Mouse (Mus musculus) CD4-positive naive resting alpha-beta T cell, adult 76 days (primary cell): Measurements from ENCODE around the gene Gpd2. TPM values are rescaled to one million over a fixed set of nuclear protein-coding genes. Genes with fewer than 3 reads are reported as not detected.

Experiments
- total RNA-seq: library from RNA; stranded (reverse); gene quantifications from one replicate; pipeline ENCODE4 v1.2.4, GENCODE M21; 2023

The Gpd2 gene
- total RNA-seq: 40.6 TPM

DNA sequence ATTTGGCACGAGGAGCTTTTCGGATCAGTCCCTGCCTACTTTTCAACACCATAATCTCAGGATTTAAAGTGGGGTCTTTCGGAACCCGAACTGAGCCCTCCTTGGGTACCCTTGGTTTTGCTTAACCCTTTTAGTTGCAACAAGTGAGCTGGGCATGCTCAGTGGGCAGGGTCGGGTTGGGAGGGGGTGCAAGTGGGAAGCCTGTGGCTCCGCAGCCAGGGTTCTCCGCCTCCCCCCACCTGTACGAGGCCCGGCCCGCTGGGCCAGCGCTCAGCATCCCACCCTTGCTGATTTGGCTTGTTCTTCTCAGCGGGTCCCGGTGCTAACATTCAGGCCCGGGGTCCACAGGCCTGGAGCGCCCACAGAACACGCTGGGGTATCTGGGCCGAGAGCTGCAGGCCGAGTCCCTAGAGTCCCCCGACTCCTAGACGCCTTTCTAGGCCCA is at the start of gene Gpd2:
Gene Gpd2 (plus strand): TSS at position 161 of the 445 bp plus-strand sequence.

Other genes with a start within 250 kb of the Gpd2 start
- gene Nr4a2, start 113.6 kb upstream of the Gpd2 start, total RNA-seq: 33.9 TPM